Mouse (Mus musculus) lung, postnatal 0 days (tissue): ENCODE data around the gene Ccdc47.

Source experiments
- CTCF ChIP-seq: IDR thresholded peaks from 2 replicates; pipeline ENCODE4 v1.5.1; 2016; ENCODE audit warnings: antibody characterized with exemption, mild to moderate bottlenecking
- EP300 ChIP-seq: IDR thresholded peaks from 2 replicates; pipeline ENCODE4 v1.6.1; 2016; ENCODE audit warnings: antibody characterized with exemption, mild to moderate bottlenecking, control low read depth

GRCm38 (mm10) chr11:106164601-106165180, 51.5 kb downstream of the Ccdc47 start:
- TF ChIP-seq CTCF (no peak), EP300 (no peak)
